Mouse (Mus musculus) heart, adult 8-10 months (tissue): ENCODE measurements around the gene Tti1. TPM values are rescaled to one million over a fixed set of nuclear protein-coding genes. Genes with fewer than 3 reads are reported as not detected.
A peak's percentile ranks its signal among the peaks of the same experiment; 100 is the strongest.
"Not testable (repeated sequence)": the region's sequence is repeated elsewhere in the genome, so short reads cannot be mapped to it uniquely, and the experiment has no call there.

ENCODE experiments used
- DNase-seq: peaks from one replicate; pipeline ENCODE4 v3.0.0; 2022; ENCODE audit warnings: low spot score
- total RNA-seq, 4 experiments: library from RNA; stranded (reverse); gene quantifications; 2 replicates each; pipeline ENCODE4 v1.2.4; 2022

The Tti1 gene
- 10 to 100 TPM; 22.4 to 35.4 (median 29.9) TPM for total RNA-seq

DNA sequence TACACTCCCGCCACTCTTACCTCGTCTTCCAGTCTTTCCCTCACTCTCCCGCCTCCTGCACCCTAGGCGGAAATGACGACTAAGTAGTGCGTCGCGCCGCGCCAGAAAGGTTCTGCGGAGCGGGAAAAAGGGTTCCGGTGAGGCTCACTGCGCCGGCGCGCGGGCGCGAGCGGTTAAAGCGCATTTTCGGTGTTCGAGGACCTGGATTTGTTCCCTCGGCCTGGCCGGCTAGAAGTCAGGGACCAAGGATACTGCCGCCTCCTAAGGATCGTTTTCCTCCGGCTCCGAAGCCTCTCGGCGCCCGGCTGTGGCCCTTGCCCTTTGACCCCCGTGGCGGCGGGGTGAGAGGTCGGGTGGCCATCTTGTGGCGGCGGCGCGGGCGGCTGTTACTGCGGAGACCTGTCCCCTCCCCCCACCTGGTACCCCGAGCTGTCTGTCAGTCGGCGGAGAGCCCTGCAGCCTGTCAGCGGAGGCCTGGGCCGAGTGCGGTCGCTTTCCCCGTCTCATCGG is at the start of gene Tti1, which contains the start of gene Rprd1b:
Gene Tti1 (minus strand): TSS at position 80 of the 510 bp plus-strand sequence.
Gene Rprd1b (plus strand): TSS at position 144 of the 510 bp plus-strand sequence.
- DNase-seq, result peak; percentile 95

DNA sequence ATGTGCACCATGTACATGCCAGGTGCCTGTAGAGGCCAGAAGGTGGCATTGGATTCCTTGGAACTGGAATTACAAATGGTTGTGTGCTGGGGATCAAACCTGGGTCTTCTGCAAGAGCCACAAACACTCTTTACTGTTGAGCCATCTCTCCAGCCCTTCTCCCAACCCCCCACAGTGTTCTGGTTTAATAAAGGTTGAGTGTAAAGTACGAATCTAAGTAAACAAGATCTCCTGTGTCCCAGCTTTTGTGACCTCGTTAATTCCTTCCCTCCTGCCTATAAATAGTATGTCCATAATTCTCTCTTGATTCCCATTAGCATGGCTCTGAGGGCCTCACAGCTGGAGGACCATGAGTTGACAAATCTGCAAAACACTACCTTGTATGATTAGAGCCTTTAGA is 49.7 kb upstream of the Tti1 start:
- no peak for DNase-seq

DNA sequence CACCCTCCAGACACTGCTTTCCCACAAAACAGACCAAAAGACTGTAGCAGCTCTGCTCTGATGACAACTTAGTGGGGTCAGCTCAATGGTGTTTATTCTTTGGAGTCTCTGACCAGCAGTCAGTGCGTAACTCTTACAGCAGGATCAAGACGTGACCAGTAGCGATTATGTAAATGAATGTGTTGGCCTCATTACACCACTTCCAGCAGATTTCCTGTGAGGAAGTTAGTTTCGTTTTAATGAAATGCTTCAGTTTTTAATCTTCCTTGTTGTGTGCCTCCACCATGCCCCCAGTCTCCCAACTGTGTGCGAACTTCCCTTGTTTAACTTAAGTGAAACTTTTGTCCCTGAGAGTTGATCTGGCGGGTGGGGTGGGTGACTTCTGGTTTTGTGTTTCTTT is 48.5 kb upstream of the Tti1 start:
- no peak for DNase-seq

- no peak for DNase-seq
Observed at GRCm38 (mm10) chr2:158074835-158075234, 46.6 kb upstream of the Tti1 start.

- no peak for DNase-seq
Observed at GRCm38 (mm10) chr2:158071633-158071995, 43.4 kb upstream of the Tti1 start.

DNA sequence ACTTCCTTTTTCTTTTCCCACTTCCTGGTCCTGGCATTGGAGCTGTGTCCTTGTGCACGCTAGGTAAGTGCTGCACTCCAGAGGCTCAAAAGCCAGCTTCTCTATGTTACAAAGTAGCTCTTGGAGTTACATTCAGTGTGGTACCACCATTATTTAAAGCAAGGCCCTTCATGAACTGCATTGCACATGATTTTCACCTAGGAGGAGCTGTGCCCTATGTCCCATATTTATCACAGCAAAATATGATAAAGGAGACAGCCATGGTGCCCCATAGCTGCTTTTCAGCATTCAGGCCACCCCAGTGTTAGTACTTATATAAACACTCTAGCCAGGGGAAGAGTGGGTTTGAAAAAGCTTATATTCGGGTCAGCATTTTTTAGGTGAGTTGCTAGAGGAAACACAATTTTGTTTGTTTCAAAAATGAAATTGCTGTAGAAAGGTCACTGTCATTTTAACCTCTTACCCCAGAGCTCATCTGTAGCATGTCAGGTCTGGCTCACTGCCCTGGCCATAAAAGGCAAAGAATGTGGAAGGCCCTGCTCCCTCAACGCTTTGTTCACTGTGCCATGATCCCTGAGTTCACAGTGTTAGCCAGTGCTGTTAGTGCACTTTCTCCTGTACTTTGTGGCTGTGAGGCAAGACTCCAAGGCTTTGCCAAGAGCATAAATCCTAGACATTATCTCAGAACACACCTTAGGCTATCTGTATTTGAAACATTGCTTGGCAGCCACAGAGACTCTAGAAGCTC is 42.8 kb upstream of the Tti1 start:
- no peak for DNase-seq

DNA sequence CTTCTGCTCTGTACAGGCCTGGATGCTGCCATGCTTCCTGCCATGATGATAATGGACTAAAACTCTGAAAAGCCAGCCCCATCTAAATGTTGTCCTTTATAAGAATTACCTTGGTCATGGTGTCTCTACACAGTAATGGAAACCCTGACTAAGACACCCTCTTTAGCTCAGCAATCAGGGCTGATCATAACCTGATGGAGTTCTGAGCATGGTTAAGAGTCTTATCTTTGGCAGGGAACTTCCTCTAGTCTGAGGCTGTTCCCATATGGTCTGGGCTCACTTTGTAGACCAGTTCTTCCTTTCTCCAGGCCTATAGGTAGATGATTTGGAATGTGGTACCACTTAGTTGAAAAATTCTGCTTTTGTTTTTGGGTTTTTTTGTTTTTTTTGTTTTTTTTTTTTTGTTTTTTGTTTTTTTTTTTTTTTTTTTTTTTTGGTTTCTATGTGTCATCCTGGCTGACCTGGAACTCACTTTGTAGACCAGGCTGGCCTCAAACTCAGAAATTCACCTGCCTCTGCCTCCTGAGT is 40.3 kb upstream of the Tti1 start:
- no peak for DNase-seq

- no peak for DNase-seq
Observed at GRCm38 (mm10) chr2:158067260-158067824, 39.1 kb upstream of the Tti1 start.

- no peak for DNase-seq
Observed at GRCm38 (mm10) chr2:158066456-158066855, 38.2 kb upstream of the Tti1 start.

DNA sequence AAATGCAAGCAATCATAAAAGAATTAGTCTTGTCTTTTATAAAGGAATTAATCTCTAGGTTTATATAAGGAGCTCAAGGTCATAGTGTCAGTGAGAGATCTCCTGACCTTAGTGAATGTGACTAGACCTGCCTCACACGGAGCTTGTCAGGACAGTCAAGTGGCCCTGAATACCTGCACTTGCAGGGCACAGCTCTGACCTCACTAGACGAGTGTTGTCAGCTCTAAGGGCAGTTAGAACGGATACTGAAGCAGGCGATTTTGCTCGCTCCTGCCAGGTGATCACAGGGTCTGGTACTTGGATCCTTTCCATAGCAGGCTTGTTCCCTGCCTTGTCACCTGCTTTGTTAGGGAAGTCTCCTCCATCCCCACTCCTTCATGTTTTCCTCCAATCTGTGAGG is 36.8 kb upstream of the Tti1 start:
- no peak for DNase-seq

- DNase-seq, result peak; percentile 42
Observed at GRCm38 (mm10) chr2:158064571-158065048, 36.4 kb upstream of the Tti1 start.

GRCm38 (mm10) chr2:158063036-158063435 is 34.8 kb upstream of the Tti1 start:
- no peak for DNase-seq

- no peak for DNase-seq
Observed at GRCm38 (mm10) chr2:158059666-158060105, 31.5 kb upstream of the Tti1 start.

- peak; percentile 37 for DNase-seq
Observed at GRCm38 (mm10) chr2:158058534-158058933, 30.3 kb upstream of the Tti1 start.

- DNase-seq, result no peak
Observed at GRCm38 (mm10) chr2:158057030-158057429, 28.8 kb upstream of the Tti1 start.

DNA sequence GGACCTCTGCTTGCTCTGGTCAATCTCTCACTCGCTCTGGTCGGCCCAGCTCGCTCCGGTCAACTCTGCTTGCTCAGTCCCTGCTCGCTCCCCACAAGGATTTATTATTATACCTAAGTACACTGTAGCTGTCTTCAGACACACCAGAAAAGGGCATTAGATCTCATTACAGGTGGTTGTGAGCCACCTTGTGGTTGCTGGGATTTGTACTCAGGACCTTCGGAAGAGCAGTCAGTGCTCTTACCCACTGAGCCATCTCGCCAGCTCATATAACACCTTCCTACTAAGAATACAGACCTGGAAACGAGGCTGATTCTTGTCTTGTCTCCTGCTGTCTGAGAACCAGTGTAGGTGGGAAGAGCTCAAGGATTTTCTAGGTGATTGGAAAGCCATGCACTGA is 27.1 kb upstream of the Tti1 start:
- not testable (repeated sequence) for DNase-seq

DNA sequence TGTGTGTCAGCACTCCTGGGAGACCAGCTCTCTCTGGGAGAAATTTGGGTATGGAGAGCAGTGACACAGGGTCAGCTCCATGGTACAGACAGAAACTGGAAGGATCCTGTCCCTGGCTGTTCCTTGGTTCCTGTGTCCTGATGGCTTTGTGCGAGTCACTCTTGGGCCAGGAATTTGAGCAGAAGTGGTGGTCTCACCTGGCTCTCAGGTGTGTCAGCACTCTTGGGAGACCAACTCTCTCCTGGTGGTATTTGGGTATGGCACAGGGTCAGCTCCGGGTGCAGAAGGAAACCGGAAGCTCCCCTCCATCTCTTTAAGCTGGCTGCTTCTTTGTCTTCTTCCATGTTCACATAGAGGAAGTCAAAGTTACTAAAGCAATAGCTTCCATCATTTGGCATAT is 26.4 kb upstream of the Tti1 start:
- DNase-seq, result no peak

GRCm38 (mm10) chr2:158050116-158050515 is 21.9 kb upstream of the Tti1 start:
- no peak for DNase-seq

DNA sequence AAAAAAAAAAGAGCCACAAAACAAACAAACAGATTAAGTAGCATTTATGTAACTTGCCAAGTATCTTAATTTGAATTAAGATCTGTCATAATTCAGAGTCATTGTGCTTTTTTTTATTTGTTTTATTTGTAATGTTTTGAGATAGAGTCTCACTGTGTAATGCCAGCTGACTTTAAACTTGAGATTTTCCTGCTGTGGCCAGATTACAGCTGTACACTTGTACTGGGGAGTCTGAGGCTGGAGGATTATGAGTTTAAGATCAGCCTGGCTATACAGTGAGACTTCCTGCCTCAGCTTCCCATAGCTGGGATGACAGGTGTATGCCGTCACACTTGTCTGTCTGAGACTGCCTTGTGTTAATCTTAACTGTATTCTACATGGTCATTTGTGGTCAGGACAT is 20.5 kb upstream of the Tti1 start:
- no peak for DNase-seq

- DNase-seq, result peak; percentile 66
Observed at GRCm38 (mm10) chr2:158047903-158048302, 19.7 kb upstream of the Tti1 start.

GRCm38 (mm10) chr2:158046186-158046585 is 18.0 kb upstream of the Tti1 start:
- no peak for DNase-seq

GRCm38 (mm10) chr2:158043504-158043903 is 15.3 kb upstream of the Tti1 start:
- no peak for DNase-seq

DNA sequence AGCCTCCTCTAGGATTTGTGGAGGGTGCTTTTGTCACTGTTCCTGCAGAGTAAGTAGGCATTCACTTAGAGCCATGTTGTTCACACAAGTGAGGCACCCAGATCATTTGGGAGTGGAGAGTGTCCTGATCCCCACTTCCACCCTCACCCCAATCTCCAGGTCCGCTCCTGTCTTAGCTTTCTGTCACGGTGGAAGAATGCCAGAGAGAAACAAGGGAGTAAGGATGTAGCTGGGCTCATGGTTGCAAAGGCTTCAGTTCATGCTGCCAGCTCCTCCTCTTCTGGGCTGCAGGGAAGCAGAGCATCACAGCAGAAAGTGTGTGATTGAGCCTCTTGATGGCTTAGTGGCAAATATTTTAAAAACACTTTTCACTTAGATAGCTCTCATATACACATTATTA is 12.2 kb upstream of the Tti1 start:
- no peak for DNase-seq
